Mouse (Mus musculus): ENCODE data around the gene Aicda. TPM values are rescaled to one million over a fixed set of nuclear protein-coding genes. Genes with fewer than 3 reads are reported as not detected.

Gene Aicda
- total RNA-seq (2012; rRNA removed) (0.13 TPM in 1 of 2 replicates, not detected in the other), polyA plus RNA-seq (2012; ENCODE audit: insufficient read depth in 1 of 2, insufficient read length in 2 of 2, low read depth in 1 of 2, low replicate concordance in 2 of 2, missing spikeins in 1 of 2) (under 1 TPM in 1 of 2 experiments, not detected in 1; 0.03 TPM)

DNA sequence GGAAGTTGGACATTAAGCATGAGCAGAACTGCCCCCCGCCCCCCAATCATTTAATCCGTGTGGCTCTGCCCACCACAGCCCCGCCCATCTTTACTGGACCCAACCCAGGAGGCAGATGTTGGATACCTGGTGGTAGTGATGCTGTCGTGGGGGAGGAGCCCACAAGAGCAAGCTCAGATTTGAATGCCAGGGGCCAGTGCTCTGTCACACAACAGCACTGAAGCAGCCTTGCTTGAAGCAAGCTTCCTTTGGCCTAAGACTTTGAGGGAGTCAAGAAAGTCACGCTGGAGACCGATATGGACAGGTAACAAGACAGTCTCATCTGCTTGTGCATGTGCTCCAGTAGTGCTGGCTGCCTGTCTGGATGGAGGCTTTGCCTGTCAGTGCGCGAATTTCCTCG lies at the start of gene Aicda:
Gene Aicda (plus strand): TSS at position 196 of the 400 bp plus-strand sequence.
- no peaks in the 10 kb centered on the region for H3K79me2 ChIP-seq (ENCODE audit: control insufficient read depth, insufficient read depth, low read length, poor library complexity)
- H3K9me3 ChIP-seq (replicated peaks; ENCODE audit: insufficient read depth, low read length): no peaks in the 10 kb centered on the region
- no peak within 1 kb of the TSS for H3K9ac ChIP-seq (ENCODE audit: control insufficient read depth, low read depth, low read length, poor library complexity, severe bottlenecking)
- H3K27me3 ChIP-seq (ENCODE audit: control insufficient read depth in 1 of 2, insufficient read depth in 2 of 2, low read length in 2 of 2): peaks cover 4 to 7% of the 10 kb centered on the region in 2 experiments; a peak in 3 of 4 replicates
- peaks cover 2 to 6% of the 10 kb centered on the region in 2 experiments; a peak in 3 of 4 replicates for H3K4me1 ChIP-seq (ENCODE audit: control insufficient read depth in 1 of 2, insufficient read depth in 2 of 2, low read length in 2 of 2)
- no peak for DNase-seq (ENCODE audit: low read depth, low spot score)
- no peak within 1 kb of the TSS for H3K27ac ChIP-seq (ENCODE audit: control insufficient read depth, low read depth, low read length)
- H3K4me3 ChIP-seq (ENCODE audit: control insufficient read depth in 1 of 2, insufficient read depth in 1 of 2, low read depth in 2 of 2, low read length in 2 of 2): no peak within 1 kb of the TSS
- peaks cover 0 to 4% of the 10 kb centered on the region in 2 experiments; a peak in 2 of 4 replicates for H3K36me3 ChIP-seq (ENCODE audit: control insufficient read depth in 1 of 2, insufficient read depth in 2 of 2, low read length in 2 of 2)
- no peak for TF ChIP-seq POLR2AphosphoS5 (IDR thresholded peaks at IDR 0.05; ENCODE audit: borderline replicate concordance, low read depth, low read length)
- TF ChIP-seq CTCF (IDR thresholded peaks at IDR 0.05 in 2 of 3, conservative IDR thresholded peaks at IDR 0.05 in 1 of 3; ENCODE audit: control insufficient read depth in 1 of 3, insufficient read depth in 1 of 3, low read depth in 2 of 3, low read length in 3 of 3, poor library complexity in 1 of 3, severe bottlenecking in 1 of 3): no peak
- no peak for TF ChIP-seq BHLHE40 (IDR thresholded peaks at IDR 0.05; ENCODE audit: borderline replicate concordance, low read depth, low read length)
- TF ChIP-seq RAD21 (IDR thresholded peaks at IDR 0.05; ENCODE audit: low read depth, low read length): no peak

DNA sequence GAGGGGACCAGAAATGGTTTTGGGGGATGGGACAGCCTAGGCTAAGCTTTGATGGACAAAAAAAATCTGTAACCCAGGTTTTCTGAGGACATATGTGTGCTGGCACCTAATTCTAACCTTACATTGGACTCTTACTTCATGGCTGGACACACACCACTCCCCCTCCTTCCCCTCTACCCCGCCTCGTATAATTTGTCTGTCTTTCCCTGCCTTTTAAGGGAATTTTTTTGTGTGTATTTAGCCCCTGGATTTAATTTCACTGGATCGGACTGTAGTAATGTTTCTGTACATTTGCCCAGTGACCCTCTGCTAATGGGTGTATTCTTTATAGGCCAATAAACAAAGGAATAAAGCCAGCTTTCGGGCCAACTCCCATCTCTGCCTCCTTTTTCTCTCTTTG lies 48.6 kb upstream of the Aicda start:
- TF ChIP-seq TCF12 (IDR thresholded peaks at IDR 0.05; ENCODE audit: low read depth, low read length) (no peak), POLR2AphosphoS5 (IDR thresholded peaks at IDR 0.05; ENCODE audit: borderline replicate concordance, low read depth, low read length) (no peak), GATA1 (IDR thresholded peaks at IDR 0.05; ENCODE audit: low read depth, low read length) (no peak), HCFC1 (IDR thresholded peaks at IDR 0.05; ENCODE audit: low read depth, low read length) (no peak), MEF2A (IDR thresholded peaks at IDR 0.05; ENCODE audit: extremely low read depth, insufficient replicate concordance, low read depth, low read length, poor library complexity, severe bottlenecking) (no peak), MYC (IDR thresholded peaks at IDR 0.05; ENCODE audit: low read depth, low read length) (no peak), ELF1 (IDR thresholded peaks at IDR 0.05; ENCODE audit: low read depth, low read length) (no peak), MXI1 (IDR thresholded peaks at IDR 0.05; ENCODE audit: low read depth, low read length) (no peak), GABPA (IDR thresholded peaks at IDR 0.05; ENCODE audit: low read depth, low read length) (no peak), EP300 (IDR thresholded peaks at IDR 0.05; ENCODE audit: low read depth in 1 of 2, low read length in 2 of 2) (no peak), MYB (IDR thresholded peaks at IDR 0.05; ENCODE audit: low read depth, low read length) (no peak)
- Histone ChIP-seq H3K4me3 (ENCODE audit: control insufficient read depth in 1 of 2, insufficient read depth in 1 of 2, low read depth in 2 of 2, low read length in 2 of 2) (no peak overlapping the region), H3K27ac (ENCODE audit: control insufficient read depth, low read depth, low read length) (no peak overlapping the region), H3K9me3 (replicated peaks; ENCODE audit: insufficient read depth, low read length) (no peaks in the 10 kb centered on the region), H3K79me2 (ENCODE audit: control insufficient read depth, insufficient read depth, low read length, poor library complexity) (no peaks in the 10 kb centered on the region), H3K36me3 (ENCODE audit: control insufficient read depth in 1 of 2, insufficient read depth in 2 of 2, low read length in 2 of 2) (no peaks in the 10 kb centered on the region), H3K9ac (ENCODE audit: control insufficient read depth, low read depth, low read length, poor library complexity, severe bottlenecking) (no peak overlapping the region), H3K4me1 (ENCODE audit: control insufficient read depth in 1 of 2, insufficient read depth in 2 of 2, low read length in 2 of 2) (no peaks in the 10 kb centered on the region), H3K27me3 (ENCODE audit: control insufficient read depth in 1 of 2, insufficient read depth in 2 of 2, low read length in 2 of 2) (peaks cover 2 to 7% of the 10 kb centered on the region in 2 experiments; a peak in 3 of 4 replicates)
- DNase-seq (ENCODE audit: low read depth, low spot score): no peak
